Mouse (Mus musculus) kidney, postnatal 25 days (tissue): Measurements from ENCODE around the gene Cldn22.

Source experiments
- DNase-seq, 2 experiments: peaks; one replicate each; pipeline ENCODE4 v3.0.0; 2021; ENCODE audit warnings: mixed read lengths in 2 of 2

Gene Cldn22

GRCm38 (mm10) chr8:47833944-47834343 is 9.7 kb downstream of the Cldn22 start:
- no peak for DNase-seq

DNA sequence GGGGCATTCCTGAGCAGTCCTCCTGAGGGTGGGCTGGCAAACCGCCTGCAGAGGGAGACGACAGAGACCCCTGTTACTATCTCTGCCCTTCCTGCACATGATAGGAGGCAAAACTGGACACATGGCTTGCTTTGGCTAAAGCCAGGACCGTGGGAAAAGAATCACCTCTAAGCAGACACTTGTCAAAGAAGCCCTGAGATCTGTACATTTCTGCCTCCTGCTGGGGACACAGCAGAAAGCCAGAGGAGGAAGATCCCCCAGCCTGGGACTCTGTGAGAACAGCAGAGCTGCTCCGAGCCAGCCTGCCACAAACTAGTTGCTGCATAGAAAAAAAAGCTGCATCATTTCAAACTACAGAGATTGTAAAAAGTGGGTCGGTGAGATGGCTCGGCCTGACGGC is 18.8 kb downstream of the Cldn22 start:
- DNase-seq, result no peak

- DNase-seq, result no peak
Measured at GRCm38 (mm10) chr8:47843651-47844050, 19.4 kb downstream of the Cldn22 start.

DNA sequence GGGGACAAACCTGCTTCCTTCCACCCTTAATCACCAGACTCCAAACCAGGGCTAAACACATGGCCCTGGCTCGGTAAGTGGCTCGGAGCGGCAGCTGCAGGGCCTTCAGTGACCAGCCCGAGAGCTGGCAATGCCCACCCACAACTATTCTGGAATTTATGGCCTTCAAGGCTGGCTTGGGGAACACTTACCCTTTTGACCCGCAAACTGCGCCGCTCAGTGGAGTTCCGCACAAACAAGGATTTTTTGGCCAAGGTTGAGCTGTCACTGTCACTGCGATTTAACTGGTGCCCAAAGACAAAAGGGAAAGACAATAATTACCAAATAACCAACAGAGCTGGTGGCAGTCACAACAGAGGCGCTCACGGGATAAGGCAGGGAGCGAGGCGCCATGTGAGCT is 21.7 kb downstream of the Cldn22 start:
- DNase-seq, result peak in 1 of 2 experiments; percentile 40

- peak in 1 of 2 experiments; percentile 29 for DNase-seq
Measured at GRCm38 (mm10) chr8:47847161-47847560, 22.9 kb downstream of the Cldn22 start.

- peak in 1 of 2 experiments; percentile 24 for DNase-seq
Measured at GRCm38 (mm10) chr8:47847931-47848330, 23.6 kb downstream of the Cldn22 start.

DNA sequence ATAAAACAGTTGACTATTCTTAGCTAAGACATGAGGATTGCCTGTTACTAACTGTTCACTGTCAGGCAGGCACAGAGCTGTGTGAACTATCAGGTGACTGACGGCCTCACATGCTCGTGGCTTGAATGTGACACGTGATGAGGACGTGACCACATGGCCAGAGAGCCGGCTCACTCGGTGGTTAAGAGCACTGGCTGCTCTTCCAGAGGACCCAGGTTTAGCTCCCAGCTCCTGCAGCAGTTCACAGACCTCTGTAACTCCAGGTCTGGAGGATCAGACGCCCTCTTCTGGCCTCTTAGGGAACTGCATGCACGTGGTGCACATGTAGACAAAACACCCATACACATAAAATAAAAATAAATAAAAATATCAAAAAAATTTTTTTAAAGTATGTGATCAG is 25.6 kb downstream of the Cldn22 start:
- DNase-seq, result peak; percentile 33 to 40

DNA sequence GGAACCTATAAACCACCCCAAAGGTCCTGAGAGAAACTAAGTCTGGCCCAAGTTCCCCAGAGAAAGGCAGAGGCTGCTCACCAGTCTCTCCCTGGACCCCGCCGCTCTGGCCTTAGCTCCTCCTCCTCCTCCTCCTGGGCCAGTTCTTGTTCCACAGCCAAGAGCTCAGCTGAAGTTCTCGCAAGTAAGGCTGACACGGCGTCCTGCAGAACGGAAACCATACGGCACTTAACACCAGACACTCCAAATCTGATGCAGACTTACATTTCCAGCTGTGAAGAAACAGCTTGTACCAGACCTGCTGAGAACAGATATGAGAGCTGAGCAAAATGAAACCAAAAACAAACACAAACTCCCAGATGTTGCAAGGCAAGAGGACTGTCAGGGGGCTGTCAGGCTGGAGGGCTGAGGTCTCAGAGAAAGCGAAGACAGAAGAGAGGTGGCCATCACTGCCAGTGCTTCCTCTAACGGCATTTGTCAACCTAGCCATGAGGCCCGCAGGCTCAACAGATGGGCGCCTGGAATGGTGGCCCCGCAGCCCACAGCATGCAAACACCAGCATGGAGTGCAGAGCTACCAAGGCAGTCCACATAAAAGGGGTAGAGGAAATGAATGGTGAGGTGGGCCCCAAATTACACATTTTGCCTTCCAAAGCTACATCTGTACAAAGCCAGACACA is 27.7 kb downstream of the Cldn22 start:
- DNase-seq, result peak; percentile 35 to 65

DNA sequence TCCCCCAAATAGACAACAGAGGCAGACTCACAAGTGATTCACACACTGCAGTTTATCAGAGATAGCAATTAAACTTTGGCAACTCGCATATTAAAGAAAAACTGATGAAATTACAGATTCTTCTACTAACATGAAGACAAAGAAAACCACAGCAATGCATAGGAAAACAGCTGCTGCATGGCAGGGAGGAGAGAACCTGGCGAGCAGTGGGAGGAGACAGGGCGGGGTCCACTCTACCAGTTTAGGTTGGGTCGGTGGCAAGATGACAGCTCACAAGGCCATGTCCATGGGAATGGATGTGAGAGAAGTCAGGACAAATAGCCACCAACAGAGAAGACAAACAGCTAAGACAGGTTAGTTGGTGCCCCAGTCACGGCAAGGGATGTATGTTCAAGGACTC is 28.5 kb downstream of the Cldn22 start:
- peak in 1 of 2 experiments; percentile 37 for DNase-seq

DNA sequence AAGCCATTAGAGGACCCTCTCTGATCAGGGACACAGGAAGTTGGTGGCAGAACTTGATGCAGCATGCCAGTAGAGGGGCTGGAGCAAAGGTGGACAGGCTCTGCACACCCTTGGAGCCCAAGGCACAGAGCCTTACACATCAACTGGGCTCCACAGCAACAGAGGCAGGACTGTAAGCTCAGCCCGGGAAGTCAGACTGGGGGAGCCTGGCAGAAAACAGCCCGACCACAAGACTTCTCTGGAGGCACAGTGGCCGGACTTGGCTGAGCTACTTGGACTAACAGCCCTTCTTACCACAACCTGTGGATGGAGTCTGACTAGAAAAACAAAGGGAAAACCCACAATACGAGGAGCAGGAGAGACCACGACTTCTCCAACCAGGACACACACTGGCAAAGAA is 29.1 kb downstream of the Cldn22 start:
- DNase-seq, result peak in 1 of 2 experiments; percentile 24

- peak in 1 of 2 experiments; percentile 5 for DNase-seq
Measured at GRCm38 (mm10) chr8:47859259-47859658, 35.0 kb downstream of the Cldn22 start.

GRCm38 (mm10) chr8:47866568-47866967 is 42.3 kb downstream of the Cldn22 start:
- DNase-seq, result no peak

DNA sequence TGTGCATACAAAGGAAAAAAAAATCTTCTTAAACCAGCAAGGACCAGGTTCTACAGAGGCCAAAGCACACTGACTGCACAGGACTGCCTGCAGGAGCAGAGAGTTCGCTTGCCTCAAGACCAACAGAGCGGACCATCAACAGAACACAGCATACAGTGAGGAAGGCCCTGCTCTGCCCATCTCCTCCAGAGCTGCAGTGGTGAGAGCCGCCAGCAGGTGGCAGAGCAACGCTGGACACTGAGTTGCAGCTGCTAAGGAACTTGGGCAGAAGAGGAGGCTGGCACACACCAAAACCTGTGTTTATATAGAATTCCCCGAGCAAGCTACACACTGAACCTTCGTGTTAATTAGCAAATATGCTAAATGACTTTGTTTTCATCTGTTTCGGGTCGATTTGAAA is 42.8 kb downstream of the Cldn22 start:
- DNase-seq, result peak; percentile 83 to 91

DNA sequence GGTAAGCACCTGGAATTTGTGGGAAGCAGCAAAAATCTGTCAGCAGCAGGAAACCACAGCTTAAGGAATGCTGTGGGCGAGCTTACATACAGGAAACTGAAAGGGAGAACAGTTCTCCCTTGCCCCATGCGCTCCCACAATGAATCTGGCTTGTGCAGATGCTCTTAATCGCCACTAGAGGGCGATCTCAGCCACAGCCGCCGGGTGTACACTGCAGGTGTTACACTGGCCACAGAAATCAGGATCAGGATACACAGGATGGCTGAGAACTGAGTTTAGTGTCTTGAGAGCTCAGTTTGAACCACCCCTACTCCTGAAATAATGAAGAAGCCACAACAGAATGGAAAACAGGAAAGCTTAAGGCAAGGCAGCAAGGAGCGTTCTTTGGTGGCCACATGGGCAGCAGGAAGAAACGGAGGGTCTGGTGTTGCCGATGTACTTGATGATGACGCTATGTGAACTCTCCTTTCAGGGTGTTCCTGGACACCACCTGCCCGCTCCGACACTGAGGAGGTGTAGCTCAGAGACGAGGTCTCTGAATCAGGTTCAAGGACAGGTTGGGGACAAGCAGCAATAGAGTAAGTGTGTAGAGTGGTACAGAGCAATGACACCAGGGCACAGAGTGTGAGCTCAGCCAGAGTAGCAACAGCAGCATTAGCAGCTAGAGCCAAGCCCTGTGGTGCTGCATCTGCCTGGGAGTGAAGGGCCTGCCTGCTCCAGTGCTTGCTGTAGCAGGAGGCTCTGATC is 48.3 kb downstream of the Cldn22 start:
- peak in 1 of 2 experiments; percentile 27 for DNase-seq

DNA sequence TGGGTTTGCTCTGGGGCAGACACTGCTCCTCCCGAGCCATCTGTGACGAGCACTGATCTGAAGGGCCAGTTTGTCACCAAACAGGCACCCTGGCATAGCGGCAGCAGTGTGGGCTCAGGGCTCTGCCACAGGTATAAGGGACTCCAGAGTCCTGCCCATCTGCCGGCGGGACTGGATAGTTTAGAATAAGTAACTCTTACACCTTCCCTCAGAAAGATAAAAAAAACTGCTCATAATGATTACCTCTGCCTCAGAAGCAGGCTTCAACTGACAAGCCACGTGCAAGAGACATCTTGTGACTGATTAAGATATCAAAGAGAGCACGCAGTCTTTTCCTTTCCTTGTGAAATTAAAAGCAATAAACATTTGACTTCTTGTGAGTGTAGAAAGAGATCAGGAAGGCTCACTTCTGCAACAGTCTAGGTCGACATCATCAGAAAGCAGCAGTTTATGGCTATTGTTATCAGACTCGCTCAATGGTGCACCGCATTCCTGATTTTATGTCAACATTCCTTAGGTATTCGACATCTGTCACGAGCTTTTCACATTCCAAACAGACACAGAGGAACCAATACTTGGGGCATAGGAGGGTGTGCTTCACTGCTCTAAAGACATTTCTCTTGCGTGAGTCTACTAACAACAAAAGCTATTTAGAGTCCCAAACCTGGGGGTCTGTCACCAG is 50.4 kb downstream of the Cldn22 start:
- no peak for DNase-seq
